Mouse (Mus musculus): Measurements from ENCODE around the gene Sugct. TPM values are rescaled to one million over a fixed set of nuclear protein-coding genes. Genes with fewer than 3 reads are reported as not detected.
"Not testable (repeated sequence)": the region's sequence is repeated elsewhere in the genome, so short reads cannot be mapped to it uniquely, and the experiment has no call there.

Gene Sugct
- total RNA-seq, 2 experiments from 2014 or later: 2.7 to 3.1 TPM

- DNase-seq (ENCODE audit: low spot score in 2 of 2): no peak
These were observed 788.4 kb downstream of the Sugct start for GRCm38 (mm10) chr13:16906974-16907373.

GRCm38 (mm10) chr13:16901424-16901823 lies 793.9 kb downstream of the Sugct start:
- no peak for DNase-seq (ENCODE audit: low spot score in 2 of 2)

GRCm38 (mm10) chr13:16898084-16898792 lies 797.1 kb downstream of the Sugct start:
- DNase-seq (ENCODE audit: low spot score in 2 of 2): no peak

- no peak for DNase-seq (ENCODE audit: low spot score in 2 of 2)
These were observed 817.3 kb downstream of the Sugct start for GRCm38 (mm10) chr13:16878056-16878455.

- no peak for DNase-seq (ENCODE audit: low spot score in 2 of 2)
These were observed 835.4 kb downstream of the Sugct start for GRCm38 (mm10) chr13:16859986-16860385.

- no peak for DNase-seq (ENCODE audit: low spot score in 2 of 2)
These were observed 848.1 kb downstream of the Sugct start for GRCm38 (mm10) chr13:16847236-16847635.

GRCm38 (mm10) chr13:16840994-16841393 lies 854.4 kb downstream of the Sugct start:
- no peak for DNase-seq (ENCODE audit: low spot score in 2 of 2)

- no peak for DNase-seq (ENCODE audit: low spot score in 2 of 2)
These were observed 856.9 kb downstream of the Sugct start for GRCm38 (mm10) chr13:16838409-16838808.

- DNase-seq (ENCODE audit: low spot score in 2 of 2): no peak
These were observed 860.2 kb downstream of the Sugct start for GRCm38 (mm10) chr13:16835111-16835510.

GRCm38 (mm10) chr13:16833069-16833468 lies 862.3 kb downstream of the Sugct start:
- no peak for DNase-seq (ENCODE audit: low spot score in 2 of 2)

- DNase-seq (ENCODE audit: low spot score in 2 of 2): no peak
These were observed 863.5 kb downstream of the Sugct start for GRCm38 (mm10) chr13:16831840-16832239.

GRCm38 (mm10) chr13:16830291-16830690 lies 865.1 kb downstream of the Sugct start:
- not testable (repeated sequence) for DNase-seq (ENCODE audit: low spot score in 2 of 2)

GRCm38 (mm10) chr13:16829589-16829988 lies 865.8 kb downstream of the Sugct start:
- DNase-seq (ENCODE audit: low spot score in 2 of 2): no peak

- peak; percentile 38 to 40 for DNase-seq (ENCODE audit: low spot score in 2 of 2)
These were observed 869.7 kb downstream of the Sugct start for GRCm38 (mm10) chr13:16825619-16826018.

GRCm38 (mm10) chr13:16821785-16822184 lies 873.6 kb downstream of the Sugct start:
- no peak for DNase-seq (ENCODE audit: low spot score in 2 of 2)

- DNase-seq (ENCODE audit: low spot score in 2 of 2): no peak
These were observed 877.9 kb downstream of the Sugct start for GRCm38 (mm10) chr13:16817471-16817870.

- no peak for DNase-seq (ENCODE audit: low spot score in 2 of 2)
These were observed 878.6 kb downstream of the Sugct start for GRCm38 (mm10) chr13:16816747-16817146.

- no peak for DNase-seq (ENCODE audit: low spot score in 2 of 2)
These were observed 883.1 kb downstream of the Sugct start for GRCm38 (mm10) chr13:16812268-16812667.

Other genes with a start within 250 kb of the Sugct start
- gene Mplkip, start 361 bp downstream of the Sugct start, total RNA-seq (2021): 10 to 100 TPM; 11.6 to 12.3 TPM
- 10 to 100 TPM; 56.1 to 63.1 TPM for gene Cdk13, start 109.5 kb upstream of the Sugct start, total RNA-seq (2021)
- gene Rala, start 248.7 kb upstream of the Sugct start, total RNA-seq (2021): 10 to 100 TPM; 59.2 to 60.3 TPM

Data from left cerebral cortex, adult 18-20 months (tissue).